In the genomic region with DNA sequence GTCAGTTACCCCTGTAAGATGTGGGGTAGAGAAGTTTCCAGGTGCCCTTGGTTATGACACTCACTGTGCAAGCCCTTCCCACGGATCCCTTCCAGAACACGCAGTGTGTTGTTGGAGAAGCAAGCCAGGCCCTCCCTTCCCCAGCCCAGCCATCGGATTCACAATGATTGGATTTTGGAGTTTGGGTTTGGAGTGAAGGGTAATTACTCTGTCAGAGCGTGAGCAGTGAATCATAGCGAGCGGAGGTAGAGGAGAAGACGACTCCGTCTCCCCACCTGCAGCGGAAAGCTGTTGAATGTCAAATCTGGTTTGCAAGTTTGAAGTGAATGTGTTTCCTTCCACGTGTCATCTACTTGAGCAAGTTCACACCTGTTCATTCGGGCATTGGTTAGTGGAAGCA, we compare ENCODE assay signal across 14 mouse cellular contexts.
"Had no signal": no experiment of that assay in that cellular context is flagged by ENCODE, and none has a peak within 500 bp of the region (broad histone marks: within the 10 kb centered on the region; RNA-seq: fewer than 3 reads in every experiment).

No protein-coding gene starts in this region.

- H3K27me3 ChIP-seq: limb, embryonic 12.5 days; liver, embryonic 13.5 days; lung, embryonic 15.5 days; midbrain, embryonic 12.5 days had no signal

- H3K4me2 ChIP-seq: limb, embryonic 12.5 days; liver, embryonic 13.5 days; lung, embryonic 15.5 days; midbrain, embryonic 12.5 days had no signal

- H3K27ac ChIP-seq: limb, embryonic 12.5 days; lung, embryonic 15.5 days; macrophage; midbrain, embryonic 12.5 days; stomach, postnatal 0 days had no signal

- H3K36me3 ChIP-seq: liver, embryonic 13.5 days; lung, embryonic 15.5 days; midbrain, embryonic 12.5 days had no signal

- DNase-seq: liver; liver, embryonic 13.5 days; liver, postnatal 0 days; lung, postnatal 14 days; right cerebral cortex, postnatal 25 days; thymus, postnatal 4 days had no signal

- H3K4me3 ChIP-seq: limb, embryonic 12.5 days; liver, embryonic 13.5 days; lung, embryonic 15.5 days; midbrain, embryonic 12.5 days had no signal

- H3K9ac ChIP-seq: limb, embryonic 12.5 days; liver, embryonic 13.5 days; liver, postnatal 0 days; lung, embryonic 15.5 days; midbrain, embryonic 12.5 days had no signal

- ATAC-seq: intestine, postnatal 0 days; liver, postnatal 0 days; midbrain, embryonic 16.5 days had no signal

- H3K4me1 ChIP-seq: limb, embryonic 12.5 days had no signal

- H3K9me3 ChIP-seq: limb, embryonic 12.5 days; liver, embryonic 13.5 days; lung, embryonic 15.5 days; megakaryocyte, embryonic 14.5 days; midbrain, embryonic 12.5 days had no signal
